Mouse (Mus musculus): ENCODE measurements around the gene Ehbp1. TPM values are rescaled to one million over a fixed set of nuclear protein-coding genes. Genes with fewer than 3 reads are reported as not detected.
A peak's percentile ranks its signal among the peaks of the same experiment; 100 is the strongest.

Ehbp1 gene
- total and polyA plus RNA-seq, 3 experiments: 2.5 to 4.0 (median 3.1) TPM

DNA sequence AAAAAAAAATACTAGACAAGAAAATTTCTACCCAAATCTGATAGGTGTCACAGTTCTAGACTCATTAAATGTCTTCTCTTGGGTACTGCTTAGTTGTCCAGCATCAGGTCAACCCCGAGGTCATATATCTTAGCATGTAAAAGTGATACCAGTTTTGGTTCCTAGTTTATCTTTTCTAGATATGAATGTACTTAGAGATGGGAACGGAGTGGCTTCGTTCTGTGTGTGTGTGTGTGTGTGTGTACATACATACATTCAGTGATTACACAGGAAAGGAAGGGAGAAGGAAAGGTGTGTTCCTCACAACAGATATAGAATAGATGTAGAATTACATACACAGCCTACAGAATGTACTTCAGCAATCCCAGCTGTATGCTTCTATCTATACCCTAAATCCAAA lies 308.5 kb downstream of the Ehbp1 start:
- H3K9me3 ChIP-seq (replicated peaks; ENCODE audit: low read length): no peaks in the 10 kb centered on the region
- no peak overlapping the region for H3K4me2 ChIP-seq (ENCODE audit: insufficient read depth, low read depth, poor library complexity, severe bottlenecking)
- H3K36me3 ChIP-seq (replicated peaks in 1 of 2; ENCODE audit: control insufficient read depth in 1 of 2, insufficient read depth in 1 of 2, low read length in 1 of 2): no peaks in the 10 kb centered on the region
- no peaks in the 10 kb centered on the region for H3K79me2 ChIP-seq (replicated peaks; ENCODE audit: control insufficient read depth, extremely low read depth, insufficient read depth, poor library complexity, severe bottlenecking)
- H3K4me1 ChIP-seq (ENCODE audit: control insufficient read depth in 1 of 2, insufficient read depth in 2 of 2): no peaks in the 10 kb centered on the region
- H3K27ac ChIP-seq (ENCODE audit: insufficient read depth, low read depth): no peak overlapping the region
- in situ Hi-C loops (cut with MboI; ENCODE audit: low pct_ligation_motif_present, low pct_unique_long_range_greater_than_20kb, low sequenced_read_pairs) (no loop called here), dilution Hi-C loops (cut with MboI; ENCODE audit: extremely low pct_ligation_motif_present, extremely low pct_unique_long_range_greater_than_20kb, low sequenced_read_pairs) (no loop called here)
- DNase-seq (ENCODE audit: extremely low read depth): no peak
- TF ChIP-seq IRF4 (IDR thresholded peaks at IDR 0.05; ENCODE audit: low read depth, low read length) (peak; percentile 55; the same call in 1 of the 2 replicates), MAZ (IDR thresholded peaks at IDR 0.05; ENCODE audit: low read depth, low read length) (no peak), MXI1 (IDR thresholded peaks at IDR 0.05; ENCODE audit: low read depth, low read length) (no peak), E2F4 (IDR thresholded peaks at IDR 0.05; ENCODE audit: insufficient replicate concordance, low read depth, low read length) (no peak), USF2 (conservative IDR thresholded peaks at IDR 0.05; ENCODE audit: low read depth, low read length) (no peak), JUN (IDR thresholded peaks at IDR 0.05; ENCODE audit: insufficient read depth, low read depth, low read length) (0 out of 2 replicates have a peak, but pooled peaks have one; percentile 34), POLR2A (IDR thresholded peaks at IDR 0.05; ENCODE audit: low read depth, low read length) (no peak), PAX5 (IDR thresholded peaks at IDR 0.05; ENCODE audit: low read length) (no peak), ELF1 (IDR thresholded peaks at IDR 0.05; ENCODE audit: low read depth, low read length) (no peak), USF1 (IDR thresholded peaks at IDR 0.05; ENCODE audit: low read depth, low read length) (no peak), EP300 (IDR thresholded peaks at IDR 0.05; ENCODE audit: low read length) (peak; percentile 55), KAT2A (IDR thresholded peaks at IDR 0.05; ENCODE audit: insufficient replicate concordance, low read length) (no peak), NELFE (IDR thresholded peaks at IDR 0.05; ENCODE audit: low read depth, low read length) (no peak), UBTF (IDR thresholded peaks at IDR 0.05; ENCODE audit: low read depth, low read length) (no peak), ZC3H11A (IDR thresholded peaks at IDR 0.05; ENCODE audit: low read depth, low read length) (no peak), MYC (IDR thresholded peaks at IDR 0.05; ENCODE audit: low read depth, low read length) (no peak), TCF12 (IDR thresholded peaks at IDR 0.05; ENCODE audit: low read depth, low read length) (no peak), GABPA (IDR thresholded peaks at IDR 0.05; ENCODE audit: insufficient replicate concordance, low read depth, low read length) (no peak), CHD1 (IDR thresholded peaks at IDR 0.05; ENCODE audit: low read depth, low read length) (no peak), SMC3 (IDR thresholded peaks at IDR 0.05; ENCODE audit: low read depth, low read length) (no peak), MAFK (IDR thresholded peaks at IDR 0.05; ENCODE audit: insufficient replicate concordance, low read length) (no peak), CHD2 (IDR thresholded peaks at IDR 0.05; ENCODE audit: low read length) (no peak), RCOR1 (conservative IDR thresholded peaks at IDR 0.05; ENCODE audit: low read depth, low read length) (no peak), MAX (IDR thresholded peaks at IDR 0.05; ENCODE audit: low read length) (no peak), ZMIZ1 (IDR thresholded peaks at IDR 0.05; ENCODE audit: low read depth, low read length) (no peak)
- no peaks in the 10 kb centered on the region for H3K27me3 ChIP-seq (replicated peaks)
- no peak overlapping the region for H3K4me3 ChIP-seq (replicated peaks in 1 of 3; ENCODE audit: low read depth in 2 of 3, low read length in 2 of 3, poor library complexity in 1 of 3)
- no peak overlapping the region for H3K9ac ChIP-seq (ENCODE audit: insufficient read depth, low read depth)

Data from CH12.LX (cell line).